Mouse (Mus musculus) CD4-positive helper T cell, adult 2 months (primary cell): ENCODE results near the gene Fam168a.

Source experiments
- DNase-seq: peaks from one replicate; pipeline ENCODE4 v3.0.0-alpha.2; 2012; ENCODE audit warnings: low read depth, missing footprints, low spot score

The Fam168a gene

DNA sequence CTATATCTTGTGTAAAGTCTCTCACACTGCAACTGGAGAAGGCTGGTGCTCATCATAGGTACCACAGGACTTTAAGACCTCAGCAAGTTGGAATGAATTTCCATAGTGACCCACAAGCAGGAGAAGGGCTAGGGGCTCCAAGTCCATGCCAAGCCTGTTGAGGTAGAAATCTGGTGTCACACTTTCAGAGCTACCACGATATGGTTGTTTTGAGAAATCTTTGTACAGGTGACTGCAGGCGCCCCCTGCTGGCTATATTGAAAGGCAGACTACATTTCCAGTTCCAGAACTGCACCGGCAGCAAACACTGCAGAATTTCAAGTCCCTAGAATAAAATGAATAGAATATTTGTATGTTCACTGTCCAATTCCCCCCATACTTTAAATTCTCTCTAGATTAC is 160.2 kb downstream of the Fam168a start:
- DNase-seq = peak; percentile 80

- no peak for DNase-seq
Observed at GRCm38 (mm10) chr7:100867561-100867960, 161.1 kb downstream of the Fam168a start.

- no peak for DNase-seq
Observed at GRCm38 (mm10) chr7:100868551-100868950, 162.1 kb downstream of the Fam168a start.

DNA sequence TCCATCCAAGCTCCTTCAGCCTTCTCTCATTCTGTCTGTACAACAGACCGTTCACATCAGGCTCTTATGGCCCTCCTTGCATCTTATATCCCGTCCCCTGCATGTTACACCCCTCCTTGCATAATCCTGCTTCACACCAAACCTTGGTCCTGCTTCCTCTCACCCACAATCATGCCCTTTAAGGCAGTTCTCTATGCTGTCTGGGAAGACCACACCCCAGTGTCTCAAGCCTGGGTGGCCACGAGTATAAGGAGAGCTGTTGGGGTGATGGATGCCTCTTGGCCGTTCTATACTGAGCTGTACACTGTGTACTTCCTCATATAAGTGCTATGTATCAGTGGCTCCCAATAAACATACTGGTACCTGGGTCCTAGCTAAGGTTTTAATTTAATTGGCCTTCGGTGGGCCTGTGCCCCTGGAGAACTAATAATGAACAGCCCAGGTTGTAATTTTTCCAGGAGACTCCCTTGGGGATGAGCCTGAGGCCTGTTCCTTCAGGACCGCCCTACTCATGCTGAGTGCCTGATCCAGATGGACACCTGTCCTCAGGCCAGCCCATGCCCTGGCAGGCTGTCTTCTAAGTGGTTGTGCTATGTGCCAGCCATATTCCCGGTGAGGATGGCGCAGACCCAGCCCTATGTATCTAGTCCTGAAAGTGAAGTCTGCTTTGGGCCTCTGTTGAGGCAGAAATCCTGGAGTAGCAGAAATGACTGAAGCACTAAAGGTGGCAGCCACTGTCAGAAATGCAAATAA is 163.6 kb downstream of the Fam168a start:
- no peak for DNase-seq

DNA sequence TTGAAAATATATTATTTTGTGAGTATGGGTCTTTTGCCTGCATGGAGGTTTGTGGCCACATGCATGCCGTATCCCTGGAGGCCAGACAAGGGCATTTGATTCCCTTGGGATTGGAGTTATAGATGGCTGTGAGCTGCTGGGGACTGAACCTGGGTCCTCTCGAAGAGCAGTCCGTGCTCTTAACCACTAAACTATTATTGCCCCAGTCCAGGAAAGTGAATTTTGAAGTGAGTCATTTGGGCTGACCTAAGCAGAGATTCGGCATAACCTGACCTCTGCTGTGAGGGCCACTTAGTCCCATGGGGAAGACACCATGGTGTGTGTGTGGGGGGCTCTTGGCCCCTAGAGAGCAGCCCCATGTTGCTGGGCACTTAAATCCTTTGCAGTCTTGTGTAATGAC is 164.9 kb downstream of the Fam168a start:
- no peak for DNase-seq

DNA sequence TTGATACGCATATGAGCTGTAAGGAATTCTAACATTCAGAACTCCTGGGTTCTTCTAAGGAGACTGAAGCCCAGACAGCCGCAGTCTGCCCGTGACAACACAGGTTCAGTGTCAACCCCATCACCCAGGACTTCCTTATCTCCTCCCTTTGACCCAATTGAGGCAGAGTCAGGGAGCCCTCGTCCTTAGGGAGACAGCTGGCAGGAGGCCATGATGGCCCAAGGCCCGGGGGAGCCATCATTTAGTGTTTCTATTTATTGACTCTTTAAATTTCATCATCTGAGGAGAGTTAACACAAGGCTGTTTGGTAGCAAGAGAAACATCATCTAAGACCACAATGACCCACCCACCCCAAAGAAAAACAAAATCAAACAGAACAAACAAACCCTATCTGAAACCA is 165.5 kb downstream of the Fam168a start:
- DNase-seq = no peak

GRCm38 (mm10) chr7:100873197-100873596 is 166.8 kb downstream of the Fam168a start:
- no peak for DNase-seq

DNA sequence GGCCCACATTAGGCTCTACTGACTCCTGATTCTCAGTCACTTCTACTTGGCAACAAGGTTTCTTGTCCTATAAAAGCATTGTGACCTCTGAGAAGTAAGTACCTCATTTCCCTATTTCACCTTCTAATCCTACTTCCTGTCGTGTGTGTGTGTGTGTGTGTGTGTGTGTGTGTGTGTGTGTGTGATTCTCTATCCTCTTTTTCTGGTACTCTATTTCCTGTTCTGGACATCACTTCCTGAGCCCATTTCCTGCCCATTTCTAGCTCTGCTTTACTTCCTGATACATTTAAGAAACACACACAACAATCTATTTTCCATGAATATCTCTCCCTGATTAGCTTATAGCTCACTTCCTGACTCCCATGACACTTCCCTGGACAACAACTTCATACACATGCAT is 169.4 kb downstream of the Fam168a start:
- peak; percentile 34 for DNase-seq

- DNase-seq = no peak
Observed at GRCm38 (mm10) chr7:100876293-100876692, 169.9 kb downstream of the Fam168a start.

DNA sequence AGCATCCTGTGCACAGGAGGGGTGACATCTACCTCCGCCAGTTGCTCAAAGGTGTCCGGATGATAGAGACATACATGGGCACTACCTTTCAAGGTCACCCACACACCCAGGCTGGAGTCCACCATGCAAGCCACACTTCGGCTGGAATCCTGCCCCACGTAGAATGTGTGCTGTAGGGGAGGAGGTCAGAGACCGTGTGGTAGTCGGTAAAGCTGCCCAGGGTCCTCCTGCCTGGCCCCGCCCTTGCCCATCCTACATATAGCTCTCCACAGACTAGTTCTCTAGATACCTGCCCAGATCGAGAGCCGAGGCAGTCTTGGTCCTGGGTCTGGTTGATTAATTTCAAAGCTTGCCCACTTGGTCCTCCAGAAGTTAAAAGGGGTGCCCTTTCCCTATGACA is 170.3 kb downstream of the Fam168a start:
- no peak for DNase-seq

DNA sequence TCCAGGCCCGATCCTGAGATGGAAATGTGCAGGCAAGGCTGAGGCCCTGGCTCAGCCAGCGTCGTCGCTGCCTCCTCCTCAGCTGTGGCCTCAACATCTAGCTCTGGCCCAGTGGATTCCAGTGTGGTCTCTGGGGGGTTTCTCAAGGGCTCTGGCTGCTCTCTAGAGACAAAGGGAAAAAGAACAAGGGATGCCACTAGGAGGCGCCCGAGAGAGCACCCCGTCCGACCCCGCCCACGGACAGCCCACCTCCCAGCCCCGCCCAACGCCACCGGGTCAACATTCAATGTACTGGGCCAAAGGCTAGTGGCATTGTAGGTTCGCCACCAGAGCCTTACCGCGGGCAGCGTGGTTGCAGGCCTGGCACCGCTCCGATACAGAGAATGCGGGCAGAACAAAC is 173.2 kb downstream of the Fam168a start:
- DNase-seq = peak; percentile 65

- DNase-seq = no peak
Observed at GRCm38 (mm10) chr7:100881531-100881930, 175.1 kb downstream of the Fam168a start.

GRCm38 (mm10) chr7:100881950-100882349 is 175.5 kb downstream of the Fam168a start:
- no peak for DNase-seq

- DNase-seq = no peak
Observed at GRCm38 (mm10) chr7:100884460-100884859, 178.0 kb downstream of the Fam168a start.

- DNase-seq = peak; percentile 49
Observed at GRCm38 (mm10) chr7:100886535-100886934, 180.1 kb downstream of the Fam168a start.
